In genomic region chr7:113377875-113378658, GRCm38 (mm10) we compare ENCODE assay signal across 8 mouse cellular contexts. TPM values are rescaled to one million over a fixed set of nuclear protein-coding genes. Genes with fewer than 3 reads are reported as not detected.
DNase-seq lines count a peak whose midpoint lies in the region; ATAC-seq and TF ChIP-seq lines count a peak whose summit lies in the region.

No protein-coding gene starts in this region.

- peak overlapping the region; percentile 18; the same call in 1 of the 2 replicates for H3K9ac ChIP-seq in CH12.LX (ENCODE audit: insufficient read depth, low read depth)
- H3K9ac ChIP-seq in heart, embryonic 15.5 days = no peak overlapping the region
- H3K9ac ChIP-seq in liver, embryonic 14.5 days (replicated peaks) = no peak overlapping the region

- dilution Hi-C loops in CH12.LX (cut with MboI; ENCODE audit: extremely low pct_ligation_motif_present, extremely low pct_unique_long_range_greater_than_20kb, low sequenced_read_pairs) = no loop called here

- WGBS in forebrain, embryonic 10.5 days = 30% methylated on average over 7 of the region's 7 CpGs
- WGBS in heart, embryonic 15.5 days = 24% methylated on average over 7 of the region's 7 CpGs
- 18% methylated on average over 7 of the region's 7 CpGs for WGBS in liver, embryonic 14.5 days (ENCODE audit: insufficient replicate concordance)

- peak overlapping the region in 1 of 3 experiments; percentile 20 for H3K4me3 ChIP-seq in CH12.LX (replicated peaks in 1 of 3; ENCODE audit: low read depth in 2 of 3, low read length in 2 of 3, poor library complexity in 1 of 3)
- no peak overlapping the region for H3K4me3 ChIP-seq in forebrain, embryonic 10.5 days
- no peak overlapping the region for H3K4me3 ChIP-seq in heart, embryonic 15.5 days
- no peak overlapping the region for H3K4me3 ChIP-seq in liver, embryonic 14.5 days (ENCODE audit: insufficient read depth in 1 of 2, low read depth in 2 of 2, low read length in 2 of 2)

- no peaks in the 10 kb centered on the region for H3K27me3 ChIP-seq in CH12.LX (replicated peaks)
- H3K27me3 ChIP-seq in forebrain, embryonic 10.5 days (ENCODE audit: poor library complexity, severe bottlenecking) = no peaks in the 10 kb centered on the region; the same call in 1 of the 2 replicates
- H3K27me3 ChIP-seq in heart, embryonic 15.5 days = no peaks in the 10 kb centered on the region
- no peaks in the 10 kb centered on the region; the same call in 1 of the 2 replicates for H3K27me3 ChIP-seq in liver, embryonic 14.5 days (ENCODE audit: control insufficient read depth, insufficient read depth, low read length)

- peak; percentile 98 for DNase-seq in CH12.LX (ENCODE audit: extremely low read depth)
- peak; percentile 63 for DNase-seq in c-Kit-negative CD71-positive TER-119-positive erythroid progenitor cells, embryonic 14.5 days (ENCODE audit: low read depth, low spot score)
- DNase-seq in forebrain, embryonic 10.5 days (ENCODE audit: extremely low spot score, low spot score) = peak; percentile 65
- DNase-seq in kidney, postnatal 14 days = peak; percentile 87
- peak; percentile 68 to 81 (median 73) for DNase-seq in liver, embryonic 14.5 days (ENCODE audit: low read depth in 3 of 3, low spot score in 3 of 3)
- peak; percentile 65 for DNase-seq in neural tube, embryonic 10.5 days (ENCODE audit: extremely low spot score, low spot score)
- DNase-seq in testis, postnatal 10 days (ENCODE audit: low spot score) = peak; percentile 67

- TF ChIP-seq CTCF in CH12.LX (conservative IDR thresholded peaks at IDR 0.05 in 1 of 2, IDR thresholded peaks at IDR 0.05 in 1 of 2; ENCODE audit: low read depth in 2 of 2, low read length in 2 of 2) = peak; percentile 87 to 97
- TF ChIP-seq CTCF in liver, embryonic 14.5 days (IDR thresholded peaks at IDR 0.05; ENCODE audit: low read depth) = peak; percentile 87

- TF ChIP-seq EP300 in CH12.LX (IDR thresholded peaks at IDR 0.05; ENCODE audit: low read length) = no peak
- no peak for TF ChIP-seq EP300 in liver, embryonic 14.5 days (IDR thresholded peaks at IDR 0.05; ENCODE audit: low read depth)

- peak; percentile 81 for ATAC-seq in heart, embryonic 15.5 days (replicated peaks; ENCODE audit: insufficient number of reproducible peaks, insufficient read depth, low FRiP score, low read depth)
- peak; percentile 90 for ATAC-seq in liver, embryonic 14.5 days (ENCODE audit: insufficient read depth)

- no peaks in the 10 kb centered on the region for H3K9me3 ChIP-seq in CH12.LX (replicated peaks; ENCODE audit: low read length)
- no peaks in the 10 kb centered on the region for H3K9me3 ChIP-seq in forebrain, embryonic 10.5 days
- no peaks in the 10 kb centered on the region for H3K9me3 ChIP-seq in heart, embryonic 15.5 days (replicated peaks)
- H3K9me3 ChIP-seq in liver, embryonic 14.5 days (ENCODE audit: control insufficient read depth, low read length) = no peaks in the 10 kb centered on the region

- in situ Hi-C loops in CH12.LX (cut with MboI; ENCODE audit: low pct_ligation_motif_present, low pct_unique_long_range_greater_than_20kb, low sequenced_read_pairs) = loop anchor here (10.0 to 25.0 kb wide), 3 partner anchors 57 to 634 kb away; partner anchors contain the start of gene Far1

- peak; percentile 48; the same call in 1 of the 2 replicates for TF ChIP-seq POLR2A in CH12.LX (IDR thresholded peaks at IDR 0.05; ENCODE audit: low read depth, low read length)

- TF ChIP-seq RAD21 in CH12.LX (IDR thresholded peaks at IDR 0.05; ENCODE audit: low read depth, low read length) = peak; percentile 99

- H3K4me2 ChIP-seq in CH12.LX (ENCODE audit: insufficient read depth, low read depth, poor library complexity, severe bottlenecking) = peak overlapping the region; percentile 79
- H3K4me2 ChIP-seq in heart, embryonic 15.5 days = no peak overlapping the region
- no peak overlapping the region for H3K4me2 ChIP-seq in liver, embryonic 14.5 days (ENCODE audit: low read depth)

- H3K27ac ChIP-seq in CH12.LX (ENCODE audit: insufficient read depth, low read depth) = no peak overlapping the region
- no peak overlapping the region for H3K27ac ChIP-seq in forebrain, embryonic 10.5 days
- no peak overlapping the region for H3K27ac ChIP-seq in heart, embryonic 15.5 days
- H3K27ac ChIP-seq in liver, embryonic 14.5 days = no peak overlapping the region

- peaks cover 0 to 12% of the 10 kb centered on the region in 2 experiments; a peak in 2 of 4 replicates for H3K4me1 ChIP-seq in CH12.LX (ENCODE audit: control insufficient read depth in 1 of 2, insufficient read depth in 2 of 2)
- no peaks in the 10 kb centered on the region for H3K4me1 ChIP-seq in forebrain, embryonic 10.5 days
- no peaks in the 10 kb centered on the region for H3K4me1 ChIP-seq in heart, embryonic 15.5 days (replicated peaks)
- H3K4me1 ChIP-seq in liver, embryonic 14.5 days (replicated peaks; ENCODE audit: control insufficient read depth in 2 of 2, insufficient read depth in 2 of 2, low read length in 1 of 2) = peaks cover 0 to 3% of the 10 kb centered on the region in 2 experiments; a peak in 2 of 4 replicates

- H3K79me2 ChIP-seq in CH12.LX (replicated peaks; ENCODE audit: control insufficient read depth, extremely low read depth, insufficient read depth, poor library complexity, severe bottlenecking) = no peaks in the 10 kb centered on the region

- no peaks in the 10 kb centered on the region for H3K36me3 ChIP-seq in CH12.LX (replicated peaks in 1 of 2; ENCODE audit: control insufficient read depth in 1 of 2, insufficient read depth in 1 of 2, low read length in 1 of 2)
- no peaks in the 10 kb centered on the region for H3K36me3 ChIP-seq in forebrain, embryonic 10.5 days (replicated peaks)
- H3K36me3 ChIP-seq in heart, embryonic 15.5 days = no peaks in the 10 kb centered on the region
- H3K36me3 ChIP-seq in liver, embryonic 14.5 days (replicated peaks; ENCODE audit: control insufficient read depth, insufficient read depth, low read depth) = no peaks in the 10 kb centered on the region

TF ChIP-seq in CH12.LX, 34 proteins besides CTCF, POLR2A, EP300 and RAD21:
- TF ChIP-seq ZC3H11A (IDR thresholded peaks at IDR 0.05; ENCODE audit: low read depth, low read length) (peak; percentile 74), TBP (conservative IDR thresholded peaks at IDR 0.05; ENCODE audit: low read depth, low read length) (0 out of 2 replicates have a peak, but pooled peaks have one; percentile 42), GABPA (IDR thresholded peaks at IDR 0.05; ENCODE audit: insufficient replicate concordance, low read depth, low read length) (no peak), KAT2A (IDR thresholded peaks at IDR 0.05; ENCODE audit: insufficient replicate concordance, low read length) (no peak), MYC (IDR thresholded peaks at IDR 0.05; ENCODE audit: low read depth, low read length) (peak; percentile 62), MEF2A (IDR thresholded peaks at IDR 0.05; ENCODE audit: borderline replicate concordance, low read depth, low read length) (peak; percentile 64), SMC3 (IDR thresholded peaks at IDR 0.05; ENCODE audit: low read depth, low read length) (peak; percentile 89), ELF1 (IDR thresholded peaks at IDR 0.05; ENCODE audit: low read depth, low read length) (0 out of 2 replicates have a peak, but pooled peaks have one; percentile 35), NELFE (IDR thresholded peaks at IDR 0.05; ENCODE audit: low read depth, low read length) (no peak; the same call in 1 of the 2 replicates), TCF12 (IDR thresholded peaks at IDR 0.05; ENCODE audit: low read depth, low read length) (0 out of 2 replicates have a peak, but pooled peaks have one; percentile 8), RCOR1 (conservative IDR thresholded peaks at IDR 0.05; ENCODE audit: low read depth, low read length) (no peak)
TF ChIP-seq in CH12.LX: peak in this region for 7.

RNA-seq across cellular contexts. Expression of gene Btbd10, which starts 8.9 kb away (rescaled TPM):
- total RNA-seq in CH12.LX (2012; rRNA removed) (17.0 and 19.3 TPM in 2 replicates), CH12.LX (2014; rRNA removed) (23.9 and 27.9 TPM in 2 replicates)
- polyA plus RNA-seq in CH12.LX (2012; ENCODE audit: insufficient read length, low read depth) = 13.6 and 14.0 TPM in 2 replicates
- 22.8 and 23.7 TPM in 2 replicates for polyA plus RNA-seq in forebrain, embryonic 10.5 days (2016; fragmentation: Nextera tagmentation; extraction: Ambion mirVana)
- 19.4 and 22.0 TPM in 2 replicates for polyA plus RNA-seq in heart, embryonic 15.5 days (2015; fragmentation: Nextera tagmentation; extraction: Ambion mirVana)
- 3.1 and 5.1 TPM in 2 replicates for polyA plus RNA-seq in liver, embryonic 14.5 days (2012; rRNA removed)
- polyA plus RNA-seq in liver, embryonic 14.5 days (2014; fragmentation: Nextera tagmentation; extraction: Ambion mirVana) = 8.1 and 8.4 TPM in 2 replicates

RNA-seq across cellular contexts. Expression of gene Pth, which starts 10.3 kb away (rescaled TPM):
- not detected in 2 replicates for total RNA-seq in CH12.LX (2012; rRNA removed)
- not detected in 2 replicates for total RNA-seq in CH12.LX (2014; rRNA removed)
- not detected in 2 replicates for polyA plus RNA-seq in CH12.LX (2012; ENCODE audit: insufficient read length, low read depth)
- polyA plus RNA-seq in forebrain, embryonic 10.5 days (2016; fragmentation: Nextera tagmentation; extraction: Ambion mirVana) = not detected in 2 replicates
- 0.19 and 9.0 TPM in 2 replicates for polyA plus RNA-seq in heart, embryonic 15.5 days (2015; fragmentation: Nextera tagmentation; extraction: Ambion mirVana)
- not detected in 2 replicates for polyA plus RNA-seq in liver, embryonic 14.5 days (2012; rRNA removed)
- not detected in 2 replicates for polyA plus RNA-seq in liver, embryonic 14.5 days (2014; fragmentation: Nextera tagmentation; extraction: Ambion mirVana)
